Mouse (Mus musculus): ENCODE data around the gene Mettl14. TPM values are rescaled to one million over a fixed set of nuclear protein-coding genes. Genes with fewer than 3 reads are reported as not detected.
A peak's percentile ranks its signal among the peaks of the same experiment; 100 is the strongest.

Gene Mettl14
- polyA plus RNA-seq (2015; fragmentation: Nextera tagmentation; extraction: Ambion mirVana) = 19.8 and 23.5 TPM in 2 replicates

- peak; percentile 99 for ATAC-seq (replicated peaks; ENCODE audit: extremely low read depth, insufficient read depth, low FRiP score)
- Histone ChIP-seq H3K36me3 (ENCODE audit: control insufficient read depth, insufficient read depth) (peaks cover 4% of the 10 kb centered on the region; the same call in 1 of the 2 replicates), H3K4me1 (ENCODE audit: control insufficient read depth, insufficient read depth, low read length) (peaks cover 7% of the 10 kb centered on the region), H3K4me2 (ENCODE audit: low read depth, low read length) (peak within 1 kb of the TSS; percentile 83), H3K27me3 (ENCODE audit: control insufficient read depth, insufficient read depth, low read length) (no peaks in the 10 kb centered on the region), H3K9ac (ENCODE audit: low read length) (peak within 1 kb of the TSS; percentile 81), H3K9me3 (replicated peaks; ENCODE audit: control insufficient read depth, low read length) (no peaks in the 10 kb centered on the region), H3K4me3 (ENCODE audit: low read length) (peak within 1 kb of the TSS; percentile 60), H3K27ac (ENCODE audit: low read length) (peak within 1 kb of the TSS; percentile 80)
- WGBS = under 1% methylated on average over 40 of the region's 41 CpGs
These were observed at the start of gene Mettl14 for GRCm38 (mm10) chr3:123385486-123386156. Gene Mettl14 (minus strand): TSS chr3:123386108.

GRCm38 (mm10) chr3:123433362-123433761 is 47.5 kb upstream of the Mettl14 start:
- ATAC-seq (replicated peaks; ENCODE audit: extremely low read depth, insufficient read depth, low FRiP score) = no peak
- Histone ChIP-seq H3K27ac (ENCODE audit: low read length) (no peak overlapping the region), H3K9ac (ENCODE audit: low read length) (no peak overlapping the region), H3K4me2 (ENCODE audit: low read depth, low read length) (no peak overlapping the region), H3K4me3 (ENCODE audit: low read length) (no peak overlapping the region), H3K9me3 (replicated peaks; ENCODE audit: control insufficient read depth, low read length) (no peaks in the 10 kb centered on the region), H3K27me3 (ENCODE audit: control insufficient read depth, insufficient read depth, low read length) (no peaks in the 10 kb centered on the region), H3K4me1 (ENCODE audit: control insufficient read depth, insufficient read depth, low read length) (no peaks in the 10 kb centered on the region), H3K36me3 (ENCODE audit: control insufficient read depth, insufficient read depth) (no peaks in the 10 kb centered on the region)
- 65% methylated on average over 3 of the region's 3 CpGs for WGBS

GRCm38 (mm10) chr3:123431951-123432674 is 46.2 kb upstream of the Mettl14 start:
- no peaks in the 10 kb centered on the region for H3K36me3 ChIP-seq (ENCODE audit: control insufficient read depth, insufficient read depth)
- H3K27ac ChIP-seq (ENCODE audit: low read length) = no peak overlapping the region
- no peak overlapping the region for H3K9ac ChIP-seq (ENCODE audit: low read length)
- H3K27me3 ChIP-seq (ENCODE audit: control insufficient read depth, insufficient read depth, low read length) = no peaks in the 10 kb centered on the region
- H3K4me3 ChIP-seq (ENCODE audit: low read length) = no peak overlapping the region
- ATAC-seq (replicated peaks; ENCODE audit: extremely low read depth, insufficient read depth, low FRiP score) = no peak
- H3K9me3 ChIP-seq (replicated peaks; ENCODE audit: control insufficient read depth, low read length) = no peaks in the 10 kb centered on the region
- no peaks in the 10 kb centered on the region for H3K4me1 ChIP-seq (ENCODE audit: control insufficient read depth, insufficient read depth, low read length)
- H3K4me2 ChIP-seq (ENCODE audit: low read depth, low read length) = no peak overlapping the region
- 26% methylated on average over 5 of the region's 5 CpGs for WGBS

GRCm38 (mm10) chr3:123429597-123430458 is 43.9 kb upstream of the Mettl14 start:
- Histone ChIP-seq H3K27me3 (ENCODE audit: control insufficient read depth, insufficient read depth, low read length) (no peaks in the 10 kb centered on the region), H3K9me3 (replicated peaks; ENCODE audit: control insufficient read depth, low read length) (no peaks in the 10 kb centered on the region), H3K4me3 (ENCODE audit: low read length) (no peak overlapping the region), H3K27ac (ENCODE audit: low read length) (no peak overlapping the region), H3K4me1 (ENCODE audit: control insufficient read depth, insufficient read depth, low read length) (no peaks in the 10 kb centered on the region), H3K36me3 (ENCODE audit: control insufficient read depth, insufficient read depth) (no peaks in the 10 kb centered on the region), H3K9ac (ENCODE audit: low read length) (no peak overlapping the region), H3K4me2 (ENCODE audit: low read depth, low read length) (no peak overlapping the region)
- 64% methylated on average over 22 of the region's 22 CpGs for WGBS
- no peak for ATAC-seq (replicated peaks; ENCODE audit: extremely low read depth, insufficient read depth, low FRiP score)

- H3K27me3 ChIP-seq (ENCODE audit: control insufficient read depth, insufficient read depth, low read length) = no peaks in the 10 kb centered on the region
- 69% methylated on average over 4 of the region's 4 CpGs for WGBS
These were observed 42.1 kb upstream of the Mettl14 start for GRCm38 (mm10) chr3:123428005-123428404.

GRCm38 (mm10) chr3:123425647-123426046 is 39.7 kb upstream of the Mettl14 start:
- 64% methylated on average over 2 of the region's 2 CpGs for WGBS
- Histone ChIP-seq H3K27me3 (ENCODE audit: control insufficient read depth, insufficient read depth, low read length) (no peaks in the 10 kb centered on the region), H3K4me2 (ENCODE audit: low read depth, low read length) (no peak overlapping the region), H3K36me3 (ENCODE audit: control insufficient read depth, insufficient read depth) (no peaks in the 10 kb centered on the region), H3K27ac (ENCODE audit: low read length) (no peak overlapping the region), H3K4me3 (ENCODE audit: low read length) (no peak overlapping the region), H3K9ac (ENCODE audit: low read length) (no peak overlapping the region), H3K9me3 (replicated peaks; ENCODE audit: control insufficient read depth, low read length) (0 out of 2 replicates have a peak, but pooled peaks cover 3% of the 10 kb centered on the region), H3K4me1 (ENCODE audit: control insufficient read depth, insufficient read depth, low read length) (no peaks in the 10 kb centered on the region)
- no peak for ATAC-seq (replicated peaks; ENCODE audit: extremely low read depth, insufficient read depth, low FRiP score)

More at GRCm38 (mm10) chr3:123428005-123428404, 42.1 kb upstream of the Mettl14 start:
- no peaks in the 10 kb centered on the region for H3K36me3 ChIP-seq (ENCODE audit: control insufficient read depth, insufficient read depth)
- 0 out of 2 replicates have a peak, but pooled peaks cover 3% of the 10 kb centered on the region for H3K9me3 ChIP-seq (replicated peaks; ENCODE audit: control insufficient read depth, low read length)
- no peak overlapping the region for H3K4me2 ChIP-seq (ENCODE audit: low read depth, low read length)
- no peak overlapping the region for H3K4me3 ChIP-seq (ENCODE audit: low read length)
- no peaks in the 10 kb centered on the region for H3K4me1 ChIP-seq (ENCODE audit: control insufficient read depth, insufficient read depth, low read length)
- ATAC-seq (replicated peaks; ENCODE audit: extremely low read depth, insufficient read depth, low FRiP score) = no peak
- no peak overlapping the region for H3K9ac ChIP-seq (ENCODE audit: low read length)
- H3K27ac ChIP-seq (ENCODE audit: low read length) = no peak overlapping the region

- Histone ChIP-seq H3K27ac (ENCODE audit: low read length) (no peak overlapping the region), H3K27me3 (ENCODE audit: control insufficient read depth, insufficient read depth, low read length) (no peaks in the 10 kb centered on the region), H3K9ac (ENCODE audit: low read length) (no peak overlapping the region), H3K4me1 (ENCODE audit: control insufficient read depth, insufficient read depth, low read length) (no peaks in the 10 kb centered on the region), H3K9me3 (replicated peaks; ENCODE audit: control insufficient read depth, low read length) (peaks cover 3% of the 10 kb centered on the region), H3K4me3 (ENCODE audit: low read length) (no peak overlapping the region), H3K4me2 (ENCODE audit: low read depth, low read length) (no peak overlapping the region), H3K36me3 (ENCODE audit: control insufficient read depth, insufficient read depth) (no peaks in the 10 kb centered on the region)
- ATAC-seq (replicated peaks; ENCODE audit: extremely low read depth, insufficient read depth, low FRiP score) = no peak
- 75% methylated on average over 5 of the region's 5 CpGs for WGBS
These were observed 27.3 kb upstream of the Mettl14 start for GRCm38 (mm10) chr3:123413173-123413572.

GRCm38 (mm10) chr3:123411821-123412578 is 26.1 kb upstream of the Mettl14 start:
- Histone ChIP-seq H3K4me2 (ENCODE audit: low read depth, low read length) (no peak overlapping the region), H3K27me3 (ENCODE audit: control insufficient read depth, insufficient read depth, low read length) (no peaks in the 10 kb centered on the region), H3K9me3 (replicated peaks; ENCODE audit: control insufficient read depth, low read length) (peaks cover 3% of the 10 kb centered on the region), H3K9ac (ENCODE audit: low read length) (no peak overlapping the region), H3K36me3 (ENCODE audit: control insufficient read depth, insufficient read depth) (no peaks in the 10 kb centered on the region), H3K4me1 (ENCODE audit: control insufficient read depth, insufficient read depth, low read length) (no peaks in the 10 kb centered on the region), H3K27ac (ENCODE audit: low read length) (no peak overlapping the region), H3K4me3 (ENCODE audit: low read length) (no peak overlapping the region)
- WGBS = 73% methylated on average over 6 of the region's 6 CpGs
- no peak for ATAC-seq (replicated peaks; ENCODE audit: extremely low read depth, insufficient read depth, low FRiP score)
